Mouse (Mus musculus): ENCODE measurements around the gene Grid2.

DNA sequence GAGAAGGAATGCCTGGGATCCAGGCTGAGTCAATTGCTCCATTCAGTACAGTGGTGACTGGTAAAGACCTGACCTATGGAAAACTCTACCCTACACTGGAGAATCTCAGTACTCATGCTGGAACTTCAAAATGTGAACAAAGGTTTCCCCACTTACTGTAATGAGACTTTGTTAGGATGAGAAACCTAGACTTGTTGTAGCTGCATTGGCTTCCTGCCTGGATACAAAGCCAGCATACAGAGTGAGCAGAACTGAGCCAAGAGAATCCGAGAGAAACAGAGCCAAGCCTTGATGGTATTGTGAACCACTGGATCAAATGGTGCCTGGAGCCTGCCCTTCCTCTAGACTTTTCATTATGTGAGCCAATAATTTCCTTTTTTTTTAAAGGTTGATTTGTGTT lies 28.7 kb downstream of the Grid2 start:
- TF ChIP-seq CTCF (IDR thresholded peaks at IDR 0.05; ENCODE audit: extremely low read depth, insufficient read length, insufficient replicate concordance, low read depth, low read length) (no peak), POLR2A (IDR thresholded peaks at IDR 0.05; ENCODE audit: low read depth, low read length) (no peak)
